Comparison of ENCODE assay signal across 18 mouse cellular contexts in the genomic region with DNA sequence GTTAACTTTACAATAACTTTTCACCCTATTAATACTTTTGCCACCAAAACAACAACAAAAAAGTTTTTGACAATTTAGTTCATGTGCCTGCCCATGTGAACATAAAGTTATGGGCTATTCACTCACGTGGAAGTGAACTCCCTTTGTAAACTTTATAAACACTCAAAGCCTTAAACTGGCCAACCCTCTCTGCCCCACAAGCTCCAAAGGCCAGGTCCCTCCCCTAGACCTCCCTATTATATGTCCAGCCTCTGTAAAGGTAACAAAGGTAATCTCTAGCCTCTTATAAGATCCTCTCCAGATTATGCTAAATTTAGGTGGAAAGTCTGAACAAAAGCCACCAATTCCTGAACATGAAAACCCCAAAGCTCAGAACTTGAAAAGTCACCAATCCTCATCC. TPM values are rescaled to one million over a fixed set of nuclear protein-coding genes. Genes with fewer than 3 reads are reported as not detected.
"Had no signal": no experiment of that assay in that cellular context is flagged by ENCODE, and none has a peak within 500 bp of the region (broad histone marks: within the 10 kb centered on the region; RNA-seq: fewer than 3 reads in every experiment).

No protein-coding gene starts in this region.

- H3K9ac ChIP-seq: liver, embryonic 15.5 days; liver, postnatal 0 days; lung, embryonic 15.5 days; midbrain, embryonic 13.5 days; midbrain, embryonic 15.5 days; neural tube, embryonic 12.5 days had no signal

- H3K9me3 ChIP-seq: liver, embryonic 15.5 days; lung, embryonic 15.5 days; megakaryocyte, embryonic 14.5 days; midbrain, embryonic 13.5 days; midbrain, embryonic 15.5 days; neural tube, embryonic 12.5 days had no signal

- DNase-seq: liver, postnatal 0 days; lung, adult 2 months; lung, postnatal 14 days; lung, postnatal 36 days; right cerebral cortex, postnatal 14 days; thymus, adult 2 months; thymus, postnatal 25 days; thymus, postnatal 4 days had no signal

- ATAC-seq: liver, postnatal 0 days; midbrain, embryonic 13.5 days; midbrain, embryonic 15.5 days had no signal

- H3K27me3 ChIP-seq: liver, embryonic 15.5 days; lung, embryonic 15.5 days; megakaryocyte, embryonic 14.5 days; midbrain, embryonic 13.5 days; midbrain, embryonic 15.5 days; neural tube, embryonic 12.5 days had no signal

- H3K36me3 ChIP-seq: lung, embryonic 15.5 days; midbrain, embryonic 13.5 days; midbrain, embryonic 15.5 days; neural tube, embryonic 12.5 days had no signal

- H3K4me3 ChIP-seq: liver, embryonic 15.5 days; lung, embryonic 15.5 days; megakaryocyte, embryonic 14.5 days; midbrain, embryonic 13.5 days; midbrain, embryonic 15.5 days; neural tube, embryonic 12.5 days had no signal

- H3K27ac ChIP-seq: liver, embryonic 15.5 days; lung, embryonic 15.5 days; macrophage; midbrain, embryonic 13.5 days; midbrain, embryonic 15.5 days; neural tube, embryonic 12.5 days had no signal

- H3K4me2 ChIP-seq: liver, embryonic 15.5 days; lung, embryonic 15.5 days; midbrain, embryonic 11.5 days; midbrain, embryonic 13.5 days; midbrain, embryonic 15.5 days; neural tube, embryonic 12.5 days had no signal

- H3K4me1 ChIP-seq: lung, embryonic 15.5 days; midbrain, embryonic 15.5 days; neural tube, embryonic 12.5 days had no signal

RNA-seq across cellular contexts. Expression of a gene that starts 35.9 kb away (rescaled TPM):
- total RNA-seq: monocyte, adult 5-6 weeks; neutrophil, adult 5-6 weeks had no signal
